ENCODE assay signal across 20 mouse cellular contexts in the genomic region with DNA sequence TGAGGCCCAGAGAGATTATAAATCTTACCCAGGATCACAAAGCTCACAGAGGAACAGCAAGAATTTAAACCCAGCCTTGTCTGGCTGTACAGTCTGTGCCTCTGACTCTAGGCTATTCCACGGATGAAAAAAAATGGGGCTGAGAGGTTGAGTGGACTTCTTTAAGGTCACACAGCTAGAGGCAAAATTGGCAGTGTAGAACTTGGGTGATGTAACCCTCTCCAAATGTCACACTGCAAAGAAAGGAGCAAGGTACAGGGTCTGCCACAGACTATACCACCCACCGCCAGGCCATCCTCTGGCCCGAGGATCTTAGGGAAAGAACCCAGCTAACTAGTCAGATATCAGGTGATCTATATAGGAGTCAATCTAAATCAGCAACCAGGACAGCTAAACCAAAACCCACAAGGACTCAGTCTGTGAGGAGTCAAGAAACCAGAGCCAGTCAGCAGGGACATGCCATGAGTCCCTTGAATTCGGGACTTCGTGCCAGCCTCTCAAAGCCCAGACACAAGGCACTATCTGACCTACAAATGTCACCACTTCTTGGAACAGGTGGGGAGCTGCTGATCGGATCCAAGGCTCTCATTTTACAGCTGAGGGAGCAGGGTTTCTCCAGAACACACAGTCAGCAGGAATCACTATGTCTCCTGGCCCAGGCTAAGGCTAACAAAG. TPM values are rescaled to one million over a fixed set of nuclear protein-coding genes. Genes with fewer than 3 reads are reported as not detected.
DNase-seq lines count a peak whose midpoint lies in the region; ATAC-seq and TF ChIP-seq lines count a peak whose summit lies in the region.
"Had no signal": no experiment of that assay in that cellular context is flagged by ENCODE, and none has a peak within 500 bp of the region (broad histone marks: within the 10 kb centered on the region; RNA-seq: fewer than 3 reads in every experiment).

No protein-coding gene starts in this region.

- 74% methylated on average over 6 of the region's 6 CpGs for WGBS in hindbrain, postnatal 0 days

- H3K4me2 ChIP-seq in hindbrain, postnatal 0 days (ENCODE audit: low read depth, low read length): peak overlapping the region; percentile 79

- intact Hi-C loops in left cerebral cortex, adult 2 months (cut with DNase I): no loop called here
- intact Hi-C loops in left cerebral cortex, postnatal 4 days (cut with DNase I): no loop called here

- peak; percentile 84 for ATAC-seq in cerebellum, adult (ENCODE audit: insufficient number of reproducible peaks, low FRiP score, low TSS enrichment)
- no peak for ATAC-seq in hindbrain, postnatal 0 days
- ATAC-seq: Patski had no signal

- no peak overlapping the region for H3K9ac ChIP-seq in hindbrain, postnatal 0 days (replicated peaks; ENCODE audit: low read length)

- no peak for TF ChIP-seq CTCF in left cerebral cortex, adult 2 months (IDR thresholded peaks at IDR 0.05)
- no peak for TF ChIP-seq CTCF in hindbrain, postnatal 0 days (IDR thresholded peaks at IDR 0.05; ENCODE audit: low read depth)

- H3K27ac ChIP-seq in left cerebral cortex, adult 2 months: peak overlapping the region; percentile 73
- no peak overlapping the region for H3K27ac ChIP-seq in hindbrain, postnatal 0 days
- H3K27ac ChIP-seq: macrophage; stomach, postnatal 0 days had no signal

- H3K36me3 ChIP-seq in hindbrain, postnatal 0 days (ENCODE audit: insufficient read depth, low read length): peaks cover 5% of the 10 kb centered on the region

- peaks cover 4% of the 10 kb centered on the region; the same call in 1 of the 2 replicates for H3K4me1 ChIP-seq in hindbrain, postnatal 0 days (ENCODE audit: insufficient read depth, low read length)

- H3K4me3 ChIP-seq in left cerebral cortex, adult 2 months: no peak overlapping the region
- H3K4me3 ChIP-seq in hindbrain, postnatal 0 days (ENCODE audit: low read length): no peak overlapping the region
- H3K4me3 ChIP-seq: heart, embryonic 10.5 days had no signal

- no peak for DNase-seq in cerebellum, postnatal 4 days (ENCODE audit: low spot score in 2 of 2)
- no peak for DNase-seq in left cerebral cortex, adult 2 months (ENCODE audit: extremely low spot score in 1 of 2, low spot score in 2 of 2)
- no peak for DNase-seq in left cerebral cortex, postnatal 4 days
- DNase-seq in cerebellum, adult 9-11 months: peak; percentile 95
- no peak for DNase-seq in hindbrain, postnatal 0 days (ENCODE audit: low spot score)
- no peak for DNase-seq in urinary bladder, postnatal 36 days (ENCODE audit: low spot score in 2 of 2)
- DNase-seq in kidney, adult 11 months: no peak
- DNase-seq: heart, postnatal 4 days; kidney, adult 9 months; lung, adult 18-20 months; retina, postnatal 1 day had no signal

- H3K9me3 ChIP-seq in hindbrain, postnatal 0 days (ENCODE audit: low read length): no peaks in the 10 kb centered on the region
- H3K9me3 ChIP-seq: heart, embryonic 10.5 days had no signal

- no peaks in the 10 kb centered on the region for H3K27me3 ChIP-seq in hindbrain, postnatal 0 days (ENCODE audit: insufficient read depth, low read length)
- H3K27me3 ChIP-seq: Patski had no signal

RNA-seq across cellular contexts. Expression of a gene that starts 4.0 kb away (rescaled TPM):
- total RNA-seq in left cerebral cortex, adult 2 months (2021): 10 to 100 TPM; 94.6 to 98.8 TPM
- 10 to 100 TPM; 53.1 to 56.3 TPM for total RNA-seq in left cerebral cortex, postnatal 4 days (2021)
- 73.5 and 81.3 TPM in 2 replicates for total RNA-seq in hindbrain, postnatal 0 days (2014; rRNA removed)
- 53.8 and 54.1 TPM in 2 replicates for polyA plus RNA-seq in hindbrain, postnatal 0 days (2015; fragmentation: Nextera tagmentation; extraction: Ambion mirVana)
- polyA plus RNA-seq: macrophage had no signal

RNA-seq across cellular contexts. Expression of a gene that starts 17.1 kb away (rescaled TPM):
- total RNA-seq in left cerebral cortex, adult 2 months (2021): not detected
- total RNA-seq in left cerebral cortex, postnatal 4 days (2021): not detected
- total RNA-seq in hindbrain, postnatal 0 days (2014; rRNA removed): 0.05 and 0.29 TPM in 2 replicates
- polyA plus RNA-seq in hindbrain, postnatal 0 days (2015; fragmentation: Nextera tagmentation; extraction: Ambion mirVana): 0.19 and 0.40 TPM in 2 replicates
- polyA plus RNA-seq: Patski had no signal

RNA-seq across cellular contexts. Expression of a gene that starts 37.4 kb away (rescaled TPM):
- 100 to 1,000 TPM; 206 to 220 TPM for total RNA-seq in left cerebral cortex, adult 2 months (2021)
- total RNA-seq in left cerebral cortex, postnatal 4 days (2021): 10 to 100 TPM; 53.2 to 56.5 TPM
- 52.0 and 80.7 TPM in 2 replicates for total RNA-seq in hindbrain, postnatal 0 days (2014; rRNA removed)
- polyA plus RNA-seq in hindbrain, postnatal 0 days (2015; fragmentation: Nextera tagmentation; extraction: Ambion mirVana): 44.7 and 45.2 TPM in 2 replicates

RNA-seq across cellular contexts. Expression of a gene that starts 40.1 kb away (rescaled TPM):
- not detected for total RNA-seq in left cerebral cortex, adult 2 months (2021)
- total RNA-seq in left cerebral cortex, postnatal 4 days (2021): not detected
- total RNA-seq in hindbrain, postnatal 0 days (2014; rRNA removed): not detected in 2 replicates
- not detected in 2 replicates for polyA plus RNA-seq in hindbrain, postnatal 0 days (2015; fragmentation: Nextera tagmentation; extraction: Ambion mirVana)
- total RNA-seq: heart, postnatal 4 days; left cerebral cortex, adult 8-10 months had no signal
- polyA plus RNA-seq: brain, embryonic 14.5 days; frontal cortex, adult 2 months; heart, embryonic 10.5 days; limb, embryonic 14.5 days; macrophage; Patski; stomach, postnatal 0 days had no signal

RNA-seq across cellular contexts. Expression of a gene that starts 57.4 kb away (rescaled TPM):
- not detected for total RNA-seq in left cerebral cortex, adult 2 months (2021)
- not detected for total RNA-seq in left cerebral cortex, postnatal 4 days (2021)
- 0.22 TPM in 1 of 2 replicates, not detected in the other for total RNA-seq in hindbrain, postnatal 0 days (2014; rRNA removed)
- 0.14 and 0.16 TPM in 2 replicates for polyA plus RNA-seq in hindbrain, postnatal 0 days (2015; fragmentation: Nextera tagmentation; extraction: Ambion mirVana)
- polyA plus RNA-seq: macrophage, Patski had no signal
